Mouse (Mus musculus) embryo, embryonic 11 days (tissue): ENCODE results near the gene Rps6kb2.

Source experiments
- DNase-seq: peaks from one replicate; pipeline ENCODE4 v3.0.0-alpha.2; 2015

The Rps6kb2 gene

GRCm38 (mm10) chr19:4114551-4114950, 48.6 kb downstream of the Rps6kb2 start:
- no peak for DNase-seq

- no peak for DNase-seq
Observed at GRCm38 (mm10) chr19:4113806-4114230, 49.3 kb downstream of the Rps6kb2 start.

DNA sequence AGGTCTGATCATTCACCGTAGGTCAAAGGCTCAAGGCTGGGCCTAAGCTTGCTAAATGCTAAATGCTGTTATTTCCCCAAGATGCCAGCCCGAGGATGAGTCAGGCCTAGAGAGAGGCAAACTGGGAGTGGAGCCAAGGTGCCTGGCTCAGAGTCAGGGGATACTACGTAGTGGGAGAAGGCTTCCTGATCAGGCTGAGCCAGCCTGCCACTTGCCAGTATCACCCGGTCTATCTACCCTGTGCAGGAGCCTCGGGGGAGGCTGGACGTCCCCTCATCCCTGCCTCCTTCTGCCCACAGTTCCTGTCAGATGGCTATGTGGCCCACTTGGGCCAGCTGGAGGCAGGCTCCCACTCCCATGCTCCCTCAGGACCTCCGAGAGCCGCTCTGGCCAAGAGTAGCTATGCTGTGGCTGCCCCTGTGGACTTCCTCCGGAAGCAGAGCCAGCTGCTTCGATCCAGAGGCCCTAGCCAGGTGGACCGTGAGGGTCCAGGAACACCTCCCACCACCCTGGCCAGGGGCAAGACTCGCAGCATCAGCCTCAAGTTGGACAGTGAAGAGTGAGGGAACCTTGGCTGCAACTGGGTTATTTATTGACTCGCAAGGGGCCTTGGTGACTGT, 49.9 kb downstream of the Rps6kb2 start:
- DNase-seq, result no peak

GRCm38 (mm10) chr19:4112063-4112960, 50.8 kb downstream of the Rps6kb2 start:
- no peak for DNase-seq

GRCm38 (mm10) chr19:4108535-4108934, 54.6 kb downstream of the Rps6kb2 start:
- DNase-seq, result no peak

DNA sequence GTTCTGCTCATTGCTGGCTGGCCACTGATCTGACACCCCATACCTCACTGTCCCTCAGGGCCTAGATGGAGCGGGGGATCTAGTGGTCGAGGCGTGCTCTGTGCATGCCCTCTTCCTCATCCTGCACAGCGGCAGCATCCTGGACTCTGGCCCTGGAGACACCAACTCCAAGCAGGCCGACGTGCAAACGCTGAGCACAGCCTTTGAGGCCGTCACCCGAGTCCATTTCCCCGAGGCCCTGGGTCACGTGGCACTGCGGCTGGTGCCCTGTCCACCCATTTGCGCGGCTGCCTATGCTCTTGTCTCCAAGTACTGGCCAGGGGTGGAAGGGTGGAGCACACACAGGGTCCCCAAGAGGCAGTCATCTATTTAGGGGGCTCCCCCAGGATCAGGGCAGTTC, 56.5 kb downstream of the Rps6kb2 start:
- no peak for DNase-seq

- DNase-seq, result no peak
Observed at GRCm38 (mm10) chr19:4104675-4105194, 58.4 kb downstream of the Rps6kb2 start.
